Mouse (Mus musculus) heart, postnatal 4 days (tissue): ENCODE results near the gene Fads6. TPM values are rescaled to one million over a fixed set of nuclear protein-coding genes. Genes with fewer than 3 reads are reported as not detected.

Source experiments
- DNase-seq: peaks from one replicate; pipeline ENCODE4 v3.0.0; 2021
- total RNA-seq, 2 experiments: library from RNA; stranded (reverse); gene quantifications; 2 replicates each; pipeline ENCODE4 v1.2.3; 2021

Gene Fads6
- total RNA-seq, 2 experiments from 2014 or later: 0.86 to 1.4 TPM

DNA sequence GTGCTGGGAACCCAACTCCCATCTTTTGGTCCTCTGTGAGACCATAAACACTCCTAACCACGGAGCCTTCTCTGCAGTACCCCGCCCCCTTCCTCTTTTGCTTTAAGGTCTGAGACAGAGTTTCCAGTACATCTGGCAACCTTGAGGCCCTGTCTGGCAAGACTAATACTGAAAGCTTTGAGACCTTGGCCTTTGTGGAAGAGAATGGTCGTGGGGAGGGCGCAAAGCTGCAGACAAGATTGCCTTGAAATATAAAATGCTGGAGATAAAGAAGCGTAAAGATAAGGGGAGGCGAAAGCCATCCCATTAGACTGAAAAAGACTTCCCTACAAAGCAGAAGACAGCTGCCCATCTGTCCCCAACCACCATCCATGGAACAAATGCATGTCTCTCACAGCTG lies 22.0 kb downstream of the Fads6 start:
- no peak for DNase-seq

DNA sequence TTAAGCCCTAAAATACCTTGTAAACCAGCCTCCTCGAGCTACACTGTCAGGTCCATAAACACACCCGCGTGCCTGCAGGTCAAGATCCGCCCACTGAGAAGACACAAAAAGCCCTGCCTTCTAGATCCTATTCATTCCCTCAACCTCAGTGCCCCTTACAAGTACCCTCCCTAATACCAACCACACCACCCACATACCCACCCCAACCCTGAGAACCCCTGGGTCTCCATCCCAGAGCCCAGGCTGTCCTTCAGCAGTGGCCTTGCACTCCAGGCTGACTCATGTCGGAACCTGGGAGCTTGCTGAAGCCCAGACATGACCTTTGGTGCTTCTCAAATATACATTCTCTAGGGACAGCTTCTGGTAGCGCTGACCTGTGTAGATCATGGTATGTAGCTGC lies 22.7 kb downstream of the Fads6 start:
- DNase-seq: no peak

DNA sequence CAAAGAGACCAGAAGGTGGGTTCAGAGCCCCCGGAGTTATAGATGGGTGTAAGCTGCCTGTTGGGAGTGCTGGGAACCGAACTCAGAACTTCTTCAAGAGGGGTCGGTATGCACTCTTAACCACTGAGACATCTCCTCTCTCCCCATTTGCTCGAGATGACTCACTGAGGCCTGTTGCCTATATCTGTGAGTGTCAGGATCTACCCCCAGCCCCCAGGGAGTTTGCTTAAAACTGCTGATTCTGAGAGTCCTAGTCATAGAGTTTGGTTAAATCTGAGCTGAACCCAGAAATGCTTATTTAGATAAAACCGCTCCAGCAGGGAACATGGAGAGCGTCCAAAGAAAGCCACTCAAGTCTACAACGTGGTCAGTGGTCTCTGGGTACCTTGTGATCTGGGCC lies 23.3 kb downstream of the Fads6 start:
- no peak for DNase-seq

DNA sequence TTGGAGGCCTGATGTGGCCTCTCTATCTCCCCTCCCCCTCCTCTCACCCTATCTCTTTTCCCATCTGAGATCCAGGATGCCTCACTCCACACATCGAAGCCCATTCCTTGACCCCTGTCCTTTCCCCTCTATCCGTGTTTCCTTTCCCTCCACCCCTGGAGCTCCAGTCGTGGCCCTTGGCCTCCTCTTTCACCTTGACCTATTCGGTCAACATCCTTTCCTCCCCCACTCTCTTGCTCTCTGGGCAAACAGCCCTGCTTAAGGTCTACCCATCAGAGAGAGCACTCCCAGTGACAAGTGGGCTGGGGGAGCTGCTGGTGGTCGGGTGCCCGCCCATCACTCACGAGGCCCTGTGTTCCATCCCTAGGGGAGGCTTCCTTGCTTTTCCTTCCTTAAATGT lies 23.7 kb downstream of the Fads6 start:
- no peak for DNase-seq

DNA sequence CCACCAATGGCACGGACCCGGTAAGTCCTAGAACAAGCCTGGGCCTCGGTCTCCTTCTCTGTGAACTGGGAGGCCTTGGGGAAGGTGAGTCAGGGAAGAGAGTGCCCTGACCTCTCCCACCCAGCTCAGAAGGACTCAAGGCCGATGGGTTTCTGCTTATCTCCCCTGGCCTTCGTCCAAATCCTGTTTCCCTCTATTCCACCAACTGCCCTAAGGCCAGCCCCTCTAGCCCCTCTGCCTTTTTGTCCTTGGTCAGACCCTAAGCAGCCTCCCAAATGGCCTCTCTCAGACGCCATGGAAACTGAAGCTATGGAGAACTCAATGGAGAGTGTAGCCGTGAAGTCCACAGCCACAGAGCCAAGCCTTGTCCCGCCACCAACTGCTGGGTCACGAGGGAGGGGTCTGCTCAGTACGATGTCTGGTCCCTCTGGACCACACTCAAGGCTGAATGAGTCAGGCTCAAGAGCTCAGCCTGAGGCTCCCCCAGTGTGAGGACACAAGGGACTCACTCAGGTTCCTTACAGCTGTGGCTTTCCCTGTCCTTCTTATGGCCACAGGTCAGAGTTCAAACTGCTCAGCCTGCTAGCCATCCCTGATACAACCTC lies 24.5 kb downstream of the Fads6 start:
- no peak for DNase-seq

DNA sequence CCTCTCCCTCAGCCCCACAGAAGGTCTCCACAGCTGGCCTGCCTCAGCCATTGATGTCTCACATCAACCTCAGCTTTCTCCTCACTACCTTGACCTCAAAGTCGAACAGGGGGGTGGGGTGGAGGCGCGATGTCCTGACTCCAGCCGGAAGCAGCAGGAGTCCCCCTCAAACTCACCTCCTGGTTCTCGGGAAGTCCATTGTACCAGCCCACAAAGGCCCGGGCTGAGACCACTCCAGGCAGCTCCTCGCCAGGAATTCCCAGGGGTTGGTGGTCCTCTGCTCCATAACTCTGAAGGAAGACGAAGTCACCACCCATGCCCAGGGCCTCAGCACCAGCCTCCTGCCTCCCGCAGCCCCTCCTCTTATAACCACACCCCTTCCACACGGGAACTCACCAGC lies 26.0 kb downstream of the Fads6 start:
- no peak for DNase-seq

DNA sequence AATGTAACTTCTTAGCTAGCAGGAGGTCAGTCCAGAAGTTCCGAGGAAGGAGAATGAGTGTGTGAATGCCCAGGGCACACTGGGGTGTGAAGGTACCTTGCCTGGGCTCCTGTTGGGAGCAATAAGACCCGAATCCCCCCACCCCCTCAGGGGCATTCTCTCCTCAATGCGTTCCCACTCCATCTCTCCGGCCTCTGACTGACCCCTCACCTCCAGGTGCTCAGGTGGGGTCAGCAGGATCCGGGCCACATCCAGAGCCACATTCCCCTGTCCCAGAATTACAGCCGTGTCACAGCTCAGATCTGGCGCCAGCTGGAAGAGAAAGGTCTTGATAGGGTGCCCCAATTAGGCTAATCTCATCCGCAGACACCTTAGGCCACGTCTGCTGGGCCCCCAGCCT lies 26.4 kb downstream of the Fads6 start:
- DNase-seq: no peak

DNA sequence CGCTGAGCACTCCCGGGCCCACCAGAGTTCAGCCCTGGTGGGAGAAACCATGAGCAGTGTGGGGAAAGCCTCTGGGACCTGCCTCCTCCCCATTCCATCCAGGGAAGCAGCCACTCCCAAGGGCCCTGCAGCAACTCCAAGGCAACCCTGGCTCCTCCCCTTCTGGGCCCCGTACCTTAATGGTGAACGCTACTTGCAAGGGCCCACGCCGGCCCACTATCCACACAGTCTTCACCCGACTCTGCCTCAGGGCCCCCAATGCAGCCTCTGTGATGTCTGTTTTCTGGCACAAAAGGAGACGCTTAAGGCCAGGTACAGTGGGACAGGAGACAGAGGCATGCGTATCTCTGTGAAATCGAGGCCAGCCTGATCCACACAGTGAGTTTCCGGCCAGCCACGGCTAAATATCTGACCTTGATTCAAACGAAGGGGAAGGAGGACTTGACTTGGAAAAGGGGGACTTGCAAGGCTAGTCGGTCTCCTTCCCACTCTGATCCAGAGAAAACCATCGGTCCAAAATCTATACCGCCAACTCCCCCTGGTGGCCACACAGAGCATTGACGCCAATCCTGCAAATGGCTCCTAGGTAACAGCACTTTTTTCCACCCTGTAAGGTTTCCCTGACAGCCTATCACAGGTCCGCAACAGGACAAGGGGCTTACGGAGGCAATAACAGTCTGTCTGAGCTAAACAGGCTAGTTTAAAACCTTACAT lies 27.2 kb downstream of the Fads6 start:
- peak; percentile 89 for DNase-seq

DNA sequence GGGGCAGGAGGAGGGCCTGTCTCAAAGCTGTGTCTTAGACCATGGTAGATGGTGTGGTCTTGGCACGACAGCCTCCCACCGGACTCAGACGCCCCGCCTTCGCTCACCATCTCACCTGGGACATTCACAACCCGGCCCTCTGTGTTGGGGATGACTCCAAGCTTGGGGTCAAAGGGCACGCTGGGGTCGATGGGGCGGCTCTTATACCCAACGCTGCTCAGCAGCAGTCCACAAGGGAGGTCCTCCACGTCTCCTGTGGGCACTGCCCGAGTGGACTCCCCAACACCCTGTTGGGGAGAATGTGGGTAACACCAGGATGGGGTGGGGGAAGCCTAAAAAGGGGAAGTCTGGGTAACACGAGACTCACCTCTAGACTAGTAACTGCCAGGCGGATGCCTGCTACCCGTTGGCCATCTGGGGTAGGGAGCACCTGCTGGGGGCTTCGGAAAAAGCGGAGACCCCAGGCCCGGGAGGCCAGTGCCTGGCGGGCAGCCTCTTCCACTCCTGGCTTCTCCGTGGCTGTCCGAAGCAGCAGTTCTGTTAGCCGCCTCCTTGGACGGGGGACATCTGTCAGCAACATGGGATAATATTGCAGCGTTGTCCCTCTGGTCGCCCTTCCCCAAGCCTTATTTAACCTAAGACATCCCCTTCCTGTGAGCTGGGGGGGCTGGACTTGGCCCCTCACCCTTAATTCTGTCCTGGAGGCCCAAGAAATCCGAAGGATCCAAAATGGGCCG lies 28.0 kb downstream of the Fads6 start:
- DNase-seq: no peak

DNA sequence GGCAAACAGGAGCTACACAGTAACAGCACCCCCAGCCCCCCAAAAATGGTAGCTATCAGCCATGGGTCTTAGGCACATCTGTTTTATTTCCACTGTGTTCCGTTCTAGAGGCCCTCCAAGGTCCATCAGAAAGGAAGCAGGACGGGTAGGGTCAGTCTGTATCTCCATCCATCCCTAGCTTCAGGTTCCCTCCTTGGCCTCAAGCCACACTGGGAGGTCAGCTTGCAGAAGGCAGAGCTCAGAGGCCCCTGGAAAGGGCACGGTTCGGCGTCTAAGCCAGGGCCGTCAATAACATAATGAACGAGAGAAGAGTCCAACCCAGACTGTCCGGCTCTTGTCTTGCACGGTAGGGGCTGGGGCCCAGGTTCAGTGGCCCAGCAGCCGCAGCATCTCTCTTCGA lies 29.5 kb downstream of the Fads6 start:
- DNase-seq: no peak

DNA sequence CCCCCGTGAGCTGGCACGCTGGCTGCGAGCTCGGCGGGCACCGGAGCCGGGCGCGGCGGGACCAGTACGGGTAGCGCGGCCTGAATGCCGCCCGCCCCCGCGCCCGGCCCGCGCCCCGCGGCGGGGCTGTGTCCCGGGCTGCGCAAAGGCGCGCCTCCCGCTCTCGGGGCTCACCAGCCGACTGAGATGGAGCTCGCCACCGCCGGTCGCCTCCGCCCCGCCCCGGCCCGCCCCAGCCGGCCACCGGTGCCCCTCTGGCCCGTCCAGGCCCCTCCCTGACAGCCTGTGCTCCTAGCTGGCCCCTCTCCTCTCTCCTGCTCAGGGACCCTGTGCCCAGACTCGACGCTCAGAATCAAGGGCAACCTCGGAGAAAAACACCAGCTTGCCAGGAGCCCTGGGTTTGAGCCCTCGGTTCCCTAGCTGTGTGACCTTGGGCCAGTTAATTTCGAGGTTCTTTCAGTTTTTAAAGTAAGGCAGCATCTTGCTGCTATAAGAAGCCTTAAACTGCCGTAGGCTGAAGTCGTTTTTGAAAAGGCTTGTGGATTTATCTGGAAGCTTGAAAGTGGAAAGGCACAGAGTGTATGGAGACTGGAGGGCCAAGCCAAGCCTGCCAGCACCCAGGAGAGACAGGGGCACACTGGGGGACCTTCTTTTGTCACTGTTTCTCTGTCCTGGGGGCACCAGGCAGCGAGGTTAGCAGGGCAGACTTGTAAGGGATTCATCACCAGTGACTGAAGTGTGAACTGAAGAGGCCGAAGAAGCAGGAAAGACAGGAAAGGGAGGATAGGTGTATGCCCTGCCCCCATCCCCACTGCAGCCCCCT lies 30.2 kb downstream of the Fads6 start, which contains the start of gene Grin2c:
TSS of gene Grin2c (minus strand) at position 183 of the 823 bp plus-strand sequence.
- no peak for DNase-seq

DNA sequence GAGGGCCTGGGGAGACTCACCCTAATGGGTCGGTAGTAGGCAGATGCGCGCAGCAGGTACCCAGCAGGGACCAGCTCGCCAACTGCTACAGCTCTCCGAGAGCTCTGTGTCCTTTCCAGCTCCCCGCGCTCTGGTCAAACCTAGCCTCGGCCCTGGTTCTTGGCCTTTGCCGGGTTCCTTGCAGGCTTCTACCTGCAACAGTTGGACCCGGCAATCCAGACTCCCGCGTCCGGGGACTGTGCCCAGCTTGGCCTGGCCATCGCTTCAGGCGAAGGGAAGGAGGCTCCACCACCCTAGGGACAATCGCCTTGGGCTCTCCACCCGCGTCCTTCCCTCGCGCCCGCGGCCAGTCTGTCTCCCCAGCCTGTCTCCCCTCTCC lies 31.1 kb downstream of the Fads6 start:
- DNase-seq: no peak

DNA sequence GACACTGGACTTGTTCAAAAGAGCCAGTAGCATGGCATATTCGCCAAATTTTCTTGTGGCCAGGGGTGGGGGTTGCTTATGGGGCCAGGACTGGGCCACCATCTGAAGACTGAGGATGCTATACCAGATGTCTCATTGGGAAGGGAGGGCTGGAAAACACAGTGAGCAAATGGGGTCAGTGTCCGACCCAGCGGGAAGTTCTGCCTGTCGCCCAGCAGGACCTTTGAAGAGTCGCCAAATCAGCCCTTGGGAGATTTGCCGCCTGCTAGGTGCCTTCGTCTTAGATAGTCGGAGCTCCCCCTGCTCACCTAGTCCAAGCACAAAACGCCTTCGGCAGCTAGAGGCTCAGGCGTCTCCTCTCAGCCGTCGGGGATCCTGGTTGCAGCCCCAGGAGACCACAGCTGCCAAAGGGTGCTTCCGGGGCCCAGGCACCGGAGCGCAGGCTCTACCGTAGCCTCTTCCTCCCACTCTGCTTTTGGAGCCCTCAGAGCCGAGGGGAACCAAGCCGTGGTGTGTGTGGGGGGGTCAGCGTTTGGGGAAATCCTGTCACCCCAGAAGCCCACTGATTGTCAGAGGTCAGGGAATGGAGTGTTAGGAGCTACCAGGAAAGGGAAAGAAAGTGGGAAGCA lies 31.6 kb downstream of the Fads6 start:
- no peak for DNase-seq

DNA sequence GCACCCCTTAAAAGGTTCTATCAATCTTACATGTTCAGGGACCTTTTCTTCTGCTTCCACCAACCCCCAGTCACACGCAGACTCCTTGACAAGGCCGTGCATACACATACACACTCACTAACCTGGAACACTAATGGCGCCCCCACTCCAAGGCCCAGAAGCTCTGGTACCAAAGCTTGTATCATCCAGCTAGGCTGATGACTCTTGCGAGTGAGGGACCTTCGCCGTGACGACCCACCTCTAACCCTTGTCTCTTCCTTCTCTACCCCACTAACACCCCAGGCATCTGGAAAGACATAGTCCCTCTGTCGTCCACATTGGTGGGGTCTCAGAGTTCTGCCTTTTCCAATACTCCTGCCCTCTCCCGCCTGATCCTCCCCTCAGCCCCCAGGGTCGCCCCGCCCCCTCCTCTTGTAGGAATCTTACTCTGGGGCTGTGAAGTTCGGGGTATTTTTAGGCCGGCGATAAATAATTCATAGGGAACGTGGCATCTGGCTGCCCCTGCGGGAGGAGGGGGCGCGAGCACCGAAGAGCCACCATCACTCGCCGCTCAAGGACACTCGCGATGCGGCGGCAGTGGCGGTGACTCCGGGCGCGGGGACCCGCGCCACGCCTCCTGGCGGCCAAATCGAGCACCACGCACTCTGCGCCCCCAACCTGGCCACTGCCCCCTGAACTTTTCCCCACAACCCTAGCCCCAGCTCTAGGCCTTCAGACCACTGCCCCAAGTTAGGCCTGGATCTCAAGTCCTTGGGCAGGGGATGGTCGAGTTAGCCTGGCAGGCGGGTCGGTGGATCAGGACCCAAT lies 32.4 kb downstream of the Fads6 start:
- peak; percentile 44 for DNase-seq

DNA sequence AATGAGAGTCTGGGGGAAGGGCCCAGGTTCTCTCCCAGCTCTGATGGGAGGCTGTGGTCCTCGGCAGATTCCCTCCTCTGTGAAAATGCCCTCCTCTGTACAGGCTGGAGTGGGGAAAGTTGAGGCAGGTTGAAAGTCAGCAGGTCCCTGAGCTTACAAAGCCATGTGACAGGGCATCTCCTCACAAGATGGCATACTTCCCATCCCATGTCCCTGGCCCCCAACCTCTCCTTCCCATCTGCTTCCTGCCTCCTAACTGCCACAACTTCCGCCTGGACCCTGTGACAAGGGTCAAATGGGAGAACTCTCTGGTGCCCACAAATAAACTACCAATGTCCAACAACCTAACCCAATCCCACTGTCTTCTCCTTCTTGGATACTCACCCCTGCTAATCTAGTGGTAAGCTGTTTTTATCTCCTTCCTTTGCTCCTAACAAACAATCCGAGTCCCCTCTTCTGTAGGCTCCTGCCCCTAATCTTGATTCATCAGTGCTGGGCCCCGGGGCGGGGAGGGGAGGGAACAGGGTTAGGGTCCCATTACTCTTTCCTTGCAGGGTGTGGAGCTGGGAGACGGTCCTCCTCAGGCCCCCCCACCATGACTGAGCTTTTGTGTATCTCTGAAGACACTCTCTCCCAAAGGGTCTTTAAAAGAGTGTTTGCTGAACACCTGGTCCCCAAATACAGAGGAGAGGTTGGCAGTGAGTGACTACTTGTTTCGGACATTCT lies 33.2 kb downstream of the Fads6 start:
- no peak for DNase-seq

DNA sequence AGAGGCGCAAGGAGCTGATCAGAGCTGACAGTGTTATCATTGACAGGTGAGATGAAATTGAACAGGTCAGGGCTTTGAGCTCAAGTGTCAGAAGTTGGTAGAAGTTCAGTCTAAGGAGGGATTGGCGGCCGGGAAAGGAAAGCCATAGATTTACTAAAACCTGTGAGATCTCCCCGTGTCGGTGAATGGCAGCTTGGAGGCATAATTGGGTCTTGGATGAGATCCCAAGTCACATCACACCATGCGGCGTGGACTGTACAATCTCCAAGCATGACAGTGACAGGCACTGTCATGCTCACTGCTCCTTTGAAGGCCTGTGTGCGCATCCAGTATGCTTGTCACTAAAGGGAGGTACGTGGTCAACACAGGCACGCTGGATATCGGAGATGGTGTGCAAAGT lies 34.5 kb downstream of the Fads6 start:
- no peak for DNase-seq

DNA sequence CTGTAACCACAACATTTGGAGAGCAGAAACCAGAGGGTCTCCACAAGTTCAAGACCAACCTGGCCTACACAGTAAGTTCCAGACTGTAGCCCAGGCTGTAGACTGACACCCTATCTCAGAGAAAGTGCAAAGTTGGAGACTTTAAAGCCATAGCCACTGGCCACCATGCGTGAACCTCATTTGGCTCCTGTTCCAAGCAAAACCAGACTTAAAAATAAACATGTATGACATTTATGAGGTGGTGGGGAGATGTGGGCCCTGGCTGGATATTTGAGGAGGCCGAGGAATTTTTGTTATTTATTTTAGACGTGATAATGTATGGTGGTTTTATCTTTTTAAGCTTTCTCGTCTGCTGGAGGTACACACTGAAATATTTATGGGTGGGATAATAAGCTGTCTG lies 38.3 kb downstream of the Fads6 start:
- no peak for DNase-seq

DNA sequence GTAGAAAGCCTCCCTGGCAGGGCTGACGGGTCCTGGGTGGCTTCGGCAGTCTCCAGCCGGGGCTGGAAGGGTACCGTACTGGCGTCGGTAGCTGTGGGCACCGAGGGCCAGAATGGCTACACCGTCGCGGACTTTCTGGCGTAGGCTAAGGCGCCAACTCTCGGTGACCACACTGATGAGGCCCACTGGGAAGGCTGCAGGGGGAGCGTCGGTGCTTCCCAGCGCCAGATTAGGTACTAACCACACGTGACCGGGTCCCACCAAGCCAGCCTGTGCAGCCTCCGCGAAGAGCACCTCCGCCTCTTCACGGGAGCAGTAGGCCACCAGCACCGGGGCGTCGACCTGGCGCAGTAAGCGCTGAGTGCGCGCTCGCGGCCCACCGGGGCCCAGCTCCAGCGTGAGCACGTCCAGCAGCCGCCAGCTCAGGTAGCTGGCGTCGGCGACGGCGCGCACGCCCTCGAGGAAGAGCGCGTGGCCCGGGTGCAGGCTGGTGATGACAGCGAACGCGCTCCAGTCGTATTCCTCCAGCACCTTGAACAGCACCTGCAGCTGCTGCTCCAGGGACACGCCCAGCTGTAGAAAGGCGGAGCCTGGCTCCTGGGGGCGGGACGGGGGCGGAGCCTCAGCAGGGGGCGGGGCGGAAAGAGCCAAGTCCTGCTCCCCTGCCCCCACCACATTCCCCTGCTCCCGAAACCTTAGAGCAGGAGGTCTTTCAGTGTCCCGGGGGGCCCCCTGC lies 39.5 kb downstream of the Fads6 start:
- DNase-seq: no peak

DNA sequence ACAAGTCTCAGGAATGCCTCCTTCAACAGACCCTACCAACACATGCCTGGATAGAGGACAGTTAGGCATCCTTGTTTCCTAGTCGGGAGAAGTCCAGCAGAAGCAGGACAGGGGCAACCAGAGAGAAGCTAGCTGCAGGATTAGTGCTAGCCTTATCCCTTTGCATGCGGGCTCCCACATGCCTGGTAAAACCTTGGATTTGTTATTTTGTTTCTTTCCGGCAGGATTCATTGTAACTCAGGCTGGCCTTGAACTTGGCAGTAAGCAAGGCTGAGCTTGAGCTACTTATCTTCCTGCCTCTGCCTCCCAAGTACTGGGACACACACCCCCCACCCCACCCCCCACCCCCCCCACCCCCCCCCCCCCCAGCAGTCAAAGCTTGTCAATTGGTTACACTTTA lies 46.2 kb downstream of the Fads6 start:
- no peak for DNase-seq

DNA sequence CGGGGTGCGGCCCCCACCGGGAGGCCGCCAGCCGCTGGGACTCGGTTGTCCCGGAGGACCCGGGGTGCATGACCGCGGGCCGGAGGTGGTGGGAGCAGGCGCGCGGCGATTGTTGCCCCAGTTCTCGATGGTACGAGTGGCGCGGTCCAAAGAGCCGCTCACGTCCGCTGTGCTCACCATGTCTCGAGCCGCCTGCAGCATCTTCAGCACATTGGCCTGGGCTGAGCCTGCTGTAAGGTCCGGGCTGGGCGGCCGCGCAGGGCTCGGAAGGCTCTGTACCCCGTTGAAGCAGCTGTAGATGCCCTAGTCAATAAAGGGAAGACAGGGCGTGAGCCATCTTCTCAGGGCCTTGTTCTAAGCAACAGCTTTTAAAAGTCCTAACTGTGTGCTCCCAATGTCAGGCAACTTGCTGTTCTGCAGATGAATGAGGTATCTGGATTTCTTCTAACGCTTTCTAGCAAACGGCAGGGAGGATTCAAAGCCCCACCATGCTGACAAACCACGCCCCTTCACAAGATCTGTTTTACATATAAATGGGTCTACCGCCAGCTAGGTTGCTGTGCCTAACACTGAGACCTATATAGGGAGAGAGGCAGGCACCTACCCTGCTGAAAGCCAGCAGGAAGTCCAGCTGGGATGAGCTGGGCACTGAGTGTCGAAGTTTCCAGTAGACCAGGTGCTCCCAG lies 46.9 kb downstream of the Fads6 start:
- no peak for DNase-seq
